Mouse (Mus musculus) thymus, postnatal 25 days (tissue): ENCODE measurements around the gene Vstm4.

ENCODE experiments used
- DNase-seq: peaks from one replicate; pipeline ENCODE4 v3.0.0; 2022

Vstm4 gene

GRCm38 (mm10) chr14:32859831-32860569 is 3.4 kb downstream of the Vstm4 start:
- DNase-seq, result no peak

- no peak for DNase-seq
These were observed 4.6 kb downstream of the Vstm4 start for GRCm38 (mm10) chr14:32861149-32861581.

- DNase-seq, result no peak
These were observed 5.1 kb downstream of the Vstm4 start for GRCm38 (mm10) chr14:32861656-32862055.

GRCm38 (mm10) chr14:32865331-32865730 is 8.8 kb downstream of the Vstm4 start:
- DNase-seq, result no peak

- DNase-seq, result no peak
These were observed 15.4 kb downstream of the Vstm4 start for GRCm38 (mm10) chr14:32871963-32872362.

GRCm38 (mm10) chr14:32877549-32877948 is 21.0 kb downstream of the Vstm4 start:
- no peak for DNase-seq

- no peak for DNase-seq
These were observed 23.8 kb downstream of the Vstm4 start for GRCm38 (mm10) chr14:32880332-32880731.

- DNase-seq, result no peak
These were observed 25.1 kb downstream of the Vstm4 start for GRCm38 (mm10) chr14:32881693-32882092.

- no peak for DNase-seq
These were observed 32.5 kb downstream of the Vstm4 start for GRCm38 (mm10) chr14:32888876-32889674.

GRCm38 (mm10) chr14:32894341-32894853 is 37.8 kb downstream of the Vstm4 start:
- no peak for DNase-seq

- no peak for DNase-seq
These were observed 38.3 kb downstream of the Vstm4 start for GRCm38 (mm10) chr14:32894878-32895277.

GRCm38 (mm10) chr14:32896896-32897295 is 40.3 kb downstream of the Vstm4 start:
- DNase-seq, result no peak

GRCm38 (mm10) chr14:32903203-32903602 is 46.6 kb downstream of the Vstm4 start:
- no peak for DNase-seq

- no peak for DNase-seq
These were observed 50.0 kb downstream of the Vstm4 start for GRCm38 (mm10) chr14:32906545-32906944.

GRCm38 (mm10) chr14:32909112-32909511 is 52.6 kb downstream of the Vstm4 start:
- no peak for DNase-seq

- DNase-seq, result no peak
These were observed 54.6 kb downstream of the Vstm4 start for GRCm38 (mm10) chr14:32911187-32911586.

- DNase-seq, result no peak
These were observed 58.8 kb downstream of the Vstm4 start for GRCm38 (mm10) chr14:32915360-32915759.

- DNase-seq, result no peak
These were observed 61.4 kb downstream of the Vstm4 start for GRCm38 (mm10) chr14:32917919-32918318.

GRCm38 (mm10) chr14:32923871-32924270 is 67.3 kb downstream of the Vstm4 start:
- DNase-seq, result no peak

- DNase-seq, result no peak
These were observed 75.2 kb downstream of the Vstm4 start for GRCm38 (mm10) chr14:32931709-32932108.

GRCm38 (mm10) chr14:32932220-32932619 is 75.7 kb downstream of the Vstm4 start:
- DNase-seq, result no peak

- DNase-seq, result no peak
These were observed 77.5 kb downstream of the Vstm4 start for GRCm38 (mm10) chr14:32934064-32934463.

- no peak for DNase-seq
These were observed 82.7 kb downstream of the Vstm4 start for GRCm38 (mm10) chr14:32939217-32939616.

- no peak for DNase-seq
These were observed 91.0 kb downstream of the Vstm4 start for GRCm38 (mm10) chr14:32947512-32947911.
